Mouse (Mus musculus) thymus, postnatal 0 days (tissue): ENCODE measurements around the gene Pde6c. TPM values are rescaled to one million over a fixed set of nuclear protein-coding genes. Genes with fewer than 3 reads are reported as not detected.

ENCODE experiments used
- polyA plus RNA-seq: library from polyadenylated mRNA; unstranded; fragments of >200 nt; fragmentation: Nextera tagmentation; extraction: Ambion mirVana; gene quantifications from 2 replicates; pipeline ENCODE4 v1.2.1, GENCODE M21; 2015

The Pde6c gene
- polyA plus RNA-seq, 1 experiment from 2014 or later, result not detected

Other genes starting within 250 kb of the Pde6c start
- 4.1 and 5.1 TPM in 2 replicates for gene Myof, start 89.2 kb upstream of the Pde6c start, polyA plus RNA-seq
- 34.3 and 35.5 TPM in 2 replicates for gene Cep55, start 77.8 kb upstream of the Pde6c start, polyA plus RNA-seq
- gene Ffar4, start 35.7 kb upstream of the Pde6c start, polyA plus RNA-seq, result 1.2 and 1.4 TPM in 2 replicates
- 1.0 and 1.1 TPM in 2 replicates for gene Rbp4, start 7.5 kb upstream of the Pde6c start, polyA plus RNA-seq
- gene Fra10ac1, start 91.4 kb downstream of the Pde6c start, polyA plus RNA-seq, result 33.7 and 34.1 TPM in 2 replicates
- gene Lgi1, start 131.8 kb downstream of the Pde6c start, polyA plus RNA-seq, result 0.14 TPM in 1 of 2 replicates, not detected in the other